Mouse (Mus musculus): ENCODE results near the gene Uqcc2. TPM values are rescaled to one million over a fixed set of nuclear protein-coding genes. Genes with fewer than 3 reads are reported as not detected.

Uqcc2 gene
- total and polyA plus RNA-seq, 3 experiments: 288 to 343 (median 296) TPM

- no peak for DNase-seq
- no peak overlapping the region for H3K4me3 ChIP-seq
- H3K27me3 ChIP-seq (ENCODE audit: control insufficient read depth, insufficient read depth, low read length): no peaks in the 10 kb centered on the region
- peaks cover 6% of the 10 kb centered on the region for H3K4me1 ChIP-seq (ENCODE audit: control insufficient read depth, insufficient read depth, low read length)
- TF ChIP-seq CTCF (IDR thresholded peaks at IDR 0.05) (no peak), EP300 (IDR thresholded peaks at IDR 0.05; ENCODE audit: insufficient read depth, low read depth, low read length) (no peak), POLR2A (IDR thresholded peaks at IDR 0.05; ENCODE audit: insufficient read depth, low read depth, low read length) (no peak)
- intact Hi-C loops (cut with DNase I): no loop called here
- H3K9ac ChIP-seq (ENCODE audit: low read depth, low read length): no peak overlapping the region
- H3K79me2 ChIP-seq (replicated peaks; ENCODE audit: control insufficient read depth, insufficient read depth, low read length): 0 out of 2 replicates have a peak, but pooled peaks cover 1% of the 10 kb centered on the region
- H3K36me3 ChIP-seq (ENCODE audit: control insufficient read depth, insufficient read depth, low read length): no peaks in the 10 kb centered on the region
- 81% methylated on average over 11 of the region's 11 CpGs for WGBS
- H3K27ac ChIP-seq: no peak overlapping the region
Measured at GRCm38 (mm10) chr17:27122701-27123100, 11.0 kb downstream of the Uqcc2 start.

GRCm38 (mm10) chr17:27121781-27122180 lies 11.9 kb downstream of the Uqcc2 start:
- no peak overlapping the region for H3K4me3 ChIP-seq
- intact Hi-C loops (cut with DNase I): no loop called here
- TF ChIP-seq EP300 (IDR thresholded peaks at IDR 0.05; ENCODE audit: insufficient read depth, low read depth, low read length): no peak
- TF ChIP-seq CTCF (IDR thresholded peaks at IDR 0.05): no peak
- TF ChIP-seq POLR2A (IDR thresholded peaks at IDR 0.05; ENCODE audit: insufficient read depth, low read depth, low read length): no peak
- no peaks in the 10 kb centered on the region for H3K36me3 ChIP-seq (ENCODE audit: control insufficient read depth, insufficient read depth, low read length)
- no peak overlapping the region for H3K9ac ChIP-seq (ENCODE audit: low read depth, low read length)
- no peak overlapping the region for H3K27ac ChIP-seq
- 94% methylated on average over 7 of the region's 7 CpGs for WGBS
- DNase-seq: no peak
- H3K79me2 ChIP-seq (replicated peaks; ENCODE audit: control insufficient read depth, insufficient read depth, low read length): no peaks in the 10 kb centered on the region
- no peaks in the 10 kb centered on the region for H3K27me3 ChIP-seq (ENCODE audit: control insufficient read depth, insufficient read depth, low read length)
- peaks cover 6% of the 10 kb centered on the region for H3K4me1 ChIP-seq (ENCODE audit: control insufficient read depth, insufficient read depth, low read length)

- intact Hi-C loops (cut with DNase I): no loop called here
Measured at GRCm38 (mm10) chr17:27121266-27121665, 12.4 kb downstream of the Uqcc2 start.

GRCm38 (mm10) chr17:27120561-27121024 lies 13.1 kb downstream of the Uqcc2 start:
- WGBS: 13% methylated on average over 18 of the region's 18 CpGs
- H3K9ac ChIP-seq (ENCODE audit: low read depth, low read length): no peak overlapping the region
- H3K27me3 ChIP-seq (ENCODE audit: control insufficient read depth, insufficient read depth, low read length): no peaks in the 10 kb centered on the region
- no peaks in the 10 kb centered on the region for H3K79me2 ChIP-seq (replicated peaks; ENCODE audit: control insufficient read depth, insufficient read depth, low read length)
- H3K4me3 ChIP-seq: no peak overlapping the region
- H3K4me1 ChIP-seq (ENCODE audit: control insufficient read depth, insufficient read depth, low read length): peaks cover 6% of the 10 kb centered on the region
- H3K36me3 ChIP-seq (ENCODE audit: control insufficient read depth, insufficient read depth, low read length): no peaks in the 10 kb centered on the region
- TF ChIP-seq EP300 (IDR thresholded peaks at IDR 0.05; ENCODE audit: insufficient read depth, low read depth, low read length): no peak
- TF ChIP-seq POLR2A (IDR thresholded peaks at IDR 0.05; ENCODE audit: insufficient read depth, low read depth, low read length): no peak
- peak; percentile 84 for TF ChIP-seq CTCF (IDR thresholded peaks at IDR 0.05)
- H3K27ac ChIP-seq: no peak overlapping the region
- DNase-seq: peak; percentile 67 to 71
- intact Hi-C loops (cut with DNase I): no loop called here

More at GRCm38 (mm10) chr17:27121266-27121665, 12.4 kb downstream of the Uqcc2 start:
- H3K27ac ChIP-seq: no peak overlapping the region
- H3K4me1 ChIP-seq (ENCODE audit: control insufficient read depth, insufficient read depth, low read length): peaks cover 6% of the 10 kb centered on the region
- no peaks in the 10 kb centered on the region for H3K27me3 ChIP-seq (ENCODE audit: control insufficient read depth, insufficient read depth, low read length)
- no peaks in the 10 kb centered on the region for H3K79me2 ChIP-seq (replicated peaks; ENCODE audit: control insufficient read depth, insufficient read depth, low read length)
- 78% methylated on average over 14 of the region's 14 CpGs for WGBS
- H3K4me3 ChIP-seq: no peak overlapping the region
- H3K36me3 ChIP-seq (ENCODE audit: control insufficient read depth, insufficient read depth, low read length): no peaks in the 10 kb centered on the region
- no peak for DNase-seq
- no peak overlapping the region for H3K9ac ChIP-seq (ENCODE audit: low read depth, low read length)
- TF ChIP-seq POLR2A (IDR thresholded peaks at IDR 0.05; ENCODE audit: insufficient read depth, low read depth, low read length) (no peak), CTCF (IDR thresholded peaks at IDR 0.05) (no peak)

GRCm38 (mm10) chr17:27119954-27120353 lies 13.8 kb downstream of the Uqcc2 start:
- peaks cover 5% of the 10 kb centered on the region for H3K4me1 ChIP-seq (ENCODE audit: control insufficient read depth, insufficient read depth, low read length)
- no peak for DNase-seq
- 85% methylated on average over 8 of the region's 8 CpGs for WGBS
- intact Hi-C loops (cut with DNase I): no loop called here
- H3K9ac ChIP-seq (ENCODE audit: low read depth, low read length): no peak overlapping the region
- H3K36me3 ChIP-seq (ENCODE audit: control insufficient read depth, insufficient read depth, low read length): no peaks in the 10 kb centered on the region
- TF ChIP-seq POLR2A (IDR thresholded peaks at IDR 0.05; ENCODE audit: insufficient read depth, low read depth, low read length) (no peak), EP300 (IDR thresholded peaks at IDR 0.05; ENCODE audit: insufficient read depth, low read depth, low read length) (no peak), CTCF (IDR thresholded peaks at IDR 0.05) (no peak)
- H3K79me2 ChIP-seq (replicated peaks; ENCODE audit: control insufficient read depth, insufficient read depth, low read length): no peaks in the 10 kb centered on the region
- H3K27me3 ChIP-seq (ENCODE audit: control insufficient read depth, insufficient read depth, low read length): no peaks in the 10 kb centered on the region
- H3K4me3 ChIP-seq: no peak overlapping the region
- no peak overlapping the region for H3K27ac ChIP-seq

- WGBS: 83% methylated on average over 4 of the region's 4 CpGs
- no peaks in the 10 kb centered on the region for H3K79me2 ChIP-seq (replicated peaks; ENCODE audit: control insufficient read depth, insufficient read depth, low read length)
- TF ChIP-seq EP300 (IDR thresholded peaks at IDR 0.05; ENCODE audit: insufficient read depth, low read depth, low read length) (no peak), CTCF (IDR thresholded peaks at IDR 0.05) (no peak), POLR2A (IDR thresholded peaks at IDR 0.05; ENCODE audit: insufficient read depth, low read depth, low read length) (no peak)
- no peaks in the 10 kb centered on the region for H3K27me3 ChIP-seq (ENCODE audit: control insufficient read depth, insufficient read depth, low read length)
- no peaks in the 10 kb centered on the region for H3K36me3 ChIP-seq (ENCODE audit: control insufficient read depth, insufficient read depth, low read length)
- no peak overlapping the region for H3K27ac ChIP-seq
- no peak overlapping the region for H3K9ac ChIP-seq (ENCODE audit: low read depth, low read length)
- H3K4me3 ChIP-seq: no peak overlapping the region
- intact Hi-C loops (cut with DNase I): no loop called here
- H3K4me1 ChIP-seq (ENCODE audit: control insufficient read depth, insufficient read depth, low read length): peaks cover 4% of the 10 kb centered on the region
- DNase-seq: no peak
Measured at GRCm38 (mm10) chr17:27119540-27119895, 14.2 kb downstream of the Uqcc2 start.

Measured in heart, adult 2 months (tissue).